Mouse (Mus musculus) CH12.LX (cell line): ENCODE results near the gene Tpsab1.

Experiments used
- E2F4 ChIP-seq: IDR thresholded peaks from 2 replicates; pipeline ENCODE4 v1.6.1; 2011; ENCODE audit warnings: low read depth, low read length, improper control_type of control experiment; ENCODE audit not compliant: insufficient replicate concordance
- GABPA ChIP-seq: IDR thresholded peaks from 2 replicates; pipeline ENCODE4 v1.6.1; 2012; ENCODE audit warnings: low read depth, low read length, improper control_type of control experiment, inconsistent platforms; ENCODE audit not compliant: insufficient replicate concordance
- NELFE ChIP-seq: IDR thresholded peaks from 2 replicates; pipeline ENCODE4 v1.6.1; 2011; ENCODE audit warnings: low read depth, low read length, improper control_type of control experiment
- POLR2A ChIP-seq: IDR thresholded peaks from 2 replicates; pipeline ENCODE4 v1.6.1; 2011; ENCODE audit warnings: low read depth, mild to moderate bottlenecking, improper control_type of control experiment, low read length
- ZMIZ1 ChIP-seq: IDR thresholded peaks from 2 replicates; pipeline ENCODE4 v1.6.1; 2012; ENCODE audit warnings: low read depth, mild to moderate bottlenecking, inconsistent platforms, low read length, improper control_type of control experiment

DNA sequence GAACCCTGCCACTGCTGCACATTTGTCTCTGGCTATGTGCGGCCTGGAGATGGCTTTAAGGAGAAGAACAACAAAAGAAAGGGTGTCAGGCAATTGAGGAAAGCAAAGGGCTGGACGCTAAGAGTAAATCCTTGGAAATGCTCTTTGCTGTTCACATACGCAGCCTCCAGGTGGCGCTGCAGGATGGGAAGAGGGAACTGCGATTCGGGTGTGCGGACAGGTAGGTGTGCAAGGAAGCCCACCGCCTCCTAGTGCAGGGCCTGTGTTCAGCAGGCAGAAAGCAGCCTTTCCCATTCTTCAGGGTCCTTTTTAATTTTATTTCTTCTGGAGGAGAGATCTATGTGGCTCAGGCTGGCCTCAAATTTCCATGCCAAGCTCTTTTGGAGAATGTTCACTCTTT is 11.4 kb downstream of the Tpsab1 start:
- TF ChIP-seq POLR2A (no peak), GABPA (no peak), ZMIZ1 (no peak), E2F4 (no peak), NELFE (no peak; the same call in 1 of the 2 replicates)
